Mouse (Mus musculus) limb, embryonic 12.5 days (tissue): ENCODE data around the gene Stxbp3. TPM values are rescaled to one million over a fixed set of nuclear protein-coding genes. Genes with fewer than 3 reads are reported as not detected.

Experiments
- polyA plus RNA-seq: library from polyadenylated mRNA; unstranded; fragments of >200 nt; fragmentation: Nextera tagmentation; extraction: Ambion mirVana; gene quantifications from 2 replicates; pipeline ENCODE4 v1.2.1, GENCODE M21; 2016

Gene Stxbp3
- polyA plus RNA-seq, 1 experiment from 2014 or later = 33.3 TPM

Other genes starting within 250 kb of the Stxbp3 start
- 10.9 TPM in 2 replicates for gene Wdr47, start 249.2 kb downstream of the Stxbp3 start, polyA plus RNA-seq
- 79.9 and 86.2 TPM in 2 replicates for gene Clcc1, start 186.6 kb downstream of the Stxbp3 start, polyA plus RNA-seq
- gene Gpsm2, start 118.2 kb downstream of the Stxbp3 start, polyA plus RNA-seq = 93.6 and 104 TPM in 2 replicates
- gene Aknad1, start 100.9 kb downstream of the Stxbp3 start, polyA plus RNA-seq = 1.1 and 1.4 TPM in 2 replicates
- 0.13 TPM in 2 replicates for gene Fndc7, start 49.5 kb upstream of the Stxbp3 start, polyA plus RNA-seq
- gene Prpf38b, start 71.2 kb upstream of the Stxbp3 start, polyA plus RNA-seq = 89.4 and 98.9 TPM in 2 replicates
- 1.5 and 1.6 TPM in 2 replicates for gene Henmt1, start 99.3 kb upstream of the Stxbp3 start, polyA plus RNA-seq
- gene Gm9857, start 99.9 kb upstream of the Stxbp3 start, polyA plus RNA-seq = not detected in 2 replicates
- gene Fam102b, start 187.1 kb upstream of the Stxbp3 start, polyA plus RNA-seq = 8.0 and 9.6 TPM in 2 replicates
- not detected in 2 replicates for gene Slc25a54, start 239.9 kb upstream of the Stxbp3 start, polyA plus RNA-seq